ENCODE assay signal across 18 mouse cellular contexts in the genomic region with DNA sequence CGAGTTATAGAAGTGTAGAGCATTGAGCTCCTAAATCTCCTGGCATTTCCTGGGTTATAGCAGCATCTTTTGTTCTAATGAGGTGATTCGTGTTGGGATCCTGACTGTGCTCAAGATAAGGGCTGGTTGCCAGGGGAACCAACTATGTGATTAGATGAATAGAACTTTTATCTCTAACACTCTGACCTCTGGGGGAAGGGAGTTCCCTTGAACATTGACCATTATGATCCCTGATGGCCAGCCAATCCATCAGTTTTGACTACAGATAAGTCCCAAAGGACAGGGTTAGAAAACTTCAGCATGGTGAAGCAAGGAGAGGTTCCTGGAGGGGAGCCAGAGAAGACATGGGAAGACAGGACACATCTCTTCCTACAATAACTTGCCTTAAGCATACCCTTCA. TPM values are rescaled to one million over a fixed set of nuclear protein-coding genes. Genes with fewer than 3 reads are reported as not detected.
"Had no signal": no experiment of that assay in that cellular context is flagged by ENCODE, and none has a peak within 500 bp of the region (broad histone marks: within the 10 kb centered on the region; RNA-seq: fewer than 3 reads in every experiment).

No protein-coding gene starts in this region.

- DNase-seq: liver, postnatal 0 days; lung, postnatal 14 days; lung, postnatal 36 days; right cerebral cortex, postnatal 14 days; right cerebral cortex, postnatal 4 days; thymus, adult 2 months; thymus, postnatal 36 days had no signal

- H3K4me3 ChIP-seq: liver, embryonic 15.5 days; lung, embryonic 15.5 days; megakaryocyte, embryonic 14.5 days; midbrain, embryonic 13.5 days; midbrain, embryonic 15.5 days; neural tube, embryonic 12.5 days; stomach, embryonic 15.5 days had no signal

- H3K27ac ChIP-seq: liver, embryonic 15.5 days; lung, embryonic 15.5 days; macrophage; midbrain, embryonic 13.5 days; midbrain, embryonic 15.5 days; neural tube, embryonic 12.5 days; stomach, embryonic 15.5 days; stomach, postnatal 0 days had no signal

- H3K4me1 ChIP-seq: liver, embryonic 15.5 days; lung, embryonic 15.5 days; megakaryocyte, embryonic 14.5 days; midbrain, embryonic 13.5 days; midbrain, embryonic 15.5 days; neural tube, embryonic 12.5 days had no signal

RNA-seq across cellular contexts. Expression of a gene that starts 23.6 kb away (rescaled TPM):
- total RNA-seq: megakaryocyte progenitor cell, adult 5-6 weeks; monocyte, adult 5-6 weeks had no signal
- polyA plus RNA-seq: macrophage had no signal
